Mouse (Mus musculus) embryo, embryonic 11 days (tissue): ENCODE measurements at regions not wholly inside any gene's neighbourhood (a gene's known extent, or its start where the extent isn't known, plus 50 kb on each side); places are given as distances from the start of the nearest gene placed in this dataset.
A peak's percentile ranks its signal among the peaks of the same experiment; 100 is the strongest.
"Not testable (repeated sequence)": the region's sequence is repeated elsewhere in the genome, so short reads cannot be mapped to it uniquely, and the experiment has no call there.

Experiments
- DNase-seq: peaks from one replicate; pipeline ENCODE4 v3.0.0-alpha.2; 2015

DNA sequence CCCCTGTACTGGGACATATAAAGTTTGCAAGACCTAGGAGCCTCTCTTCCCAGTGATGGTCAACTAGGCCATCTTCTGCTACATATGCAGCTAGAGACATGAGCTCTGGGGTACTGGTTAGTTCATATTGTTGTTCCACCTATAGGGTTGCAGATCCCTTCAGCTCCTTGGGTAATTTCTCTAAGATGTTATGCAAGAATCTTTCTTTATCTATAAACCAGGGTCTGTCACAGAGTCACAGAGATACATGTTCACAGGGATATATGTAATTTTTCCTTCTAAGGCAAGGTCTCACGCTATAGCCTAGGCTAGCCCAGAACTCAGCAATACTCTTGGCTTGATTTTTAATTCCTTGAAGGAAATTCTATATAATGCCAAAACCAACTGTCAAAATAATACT is 56.9 kb downstream of the Zfp36l1 start:
- DNase-seq, result not testable (repeated sequence)

DNA sequence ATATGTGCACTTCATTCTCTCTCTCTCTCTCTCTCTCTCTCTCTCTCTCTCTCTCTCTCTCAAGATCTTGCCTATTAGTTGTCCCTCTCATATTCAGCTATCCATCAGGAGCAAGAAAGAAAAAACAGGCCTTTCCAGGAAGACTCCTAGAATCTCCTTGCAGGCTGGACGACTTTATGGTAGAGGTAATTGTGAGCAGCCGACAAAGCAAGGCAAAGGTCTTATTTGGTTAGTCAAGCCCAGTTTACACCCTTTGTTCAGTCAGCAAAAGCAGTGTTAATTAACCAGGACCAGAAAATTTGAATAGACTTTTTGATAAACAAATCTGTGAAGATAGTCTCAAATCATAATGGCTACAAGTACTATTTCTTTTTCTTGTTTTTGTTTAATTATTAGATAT is 57.4 kb downstream of the Zfp36l1 start:
- DNase-seq, result no peak

DNA sequence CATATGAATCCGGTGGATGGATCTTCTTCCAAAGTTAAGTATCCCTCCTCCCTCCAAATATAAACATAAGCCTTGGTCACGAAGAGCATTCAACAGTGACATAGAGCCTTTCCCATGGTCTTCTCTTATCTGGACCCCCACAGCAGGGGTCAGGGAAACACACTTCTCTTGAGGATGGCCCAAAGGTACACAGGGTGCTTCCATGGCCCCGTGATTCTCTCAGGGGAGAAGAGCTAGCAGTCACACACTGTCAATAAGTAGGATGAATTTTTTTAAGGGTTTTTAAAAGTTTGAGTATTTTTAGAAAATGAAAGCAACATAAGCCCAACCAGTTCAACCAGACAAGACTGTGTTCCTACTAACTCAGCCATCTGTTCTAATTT is 58.2 kb downstream of the Zfp36l1 start:
- DNase-seq, result no peak

DNA sequence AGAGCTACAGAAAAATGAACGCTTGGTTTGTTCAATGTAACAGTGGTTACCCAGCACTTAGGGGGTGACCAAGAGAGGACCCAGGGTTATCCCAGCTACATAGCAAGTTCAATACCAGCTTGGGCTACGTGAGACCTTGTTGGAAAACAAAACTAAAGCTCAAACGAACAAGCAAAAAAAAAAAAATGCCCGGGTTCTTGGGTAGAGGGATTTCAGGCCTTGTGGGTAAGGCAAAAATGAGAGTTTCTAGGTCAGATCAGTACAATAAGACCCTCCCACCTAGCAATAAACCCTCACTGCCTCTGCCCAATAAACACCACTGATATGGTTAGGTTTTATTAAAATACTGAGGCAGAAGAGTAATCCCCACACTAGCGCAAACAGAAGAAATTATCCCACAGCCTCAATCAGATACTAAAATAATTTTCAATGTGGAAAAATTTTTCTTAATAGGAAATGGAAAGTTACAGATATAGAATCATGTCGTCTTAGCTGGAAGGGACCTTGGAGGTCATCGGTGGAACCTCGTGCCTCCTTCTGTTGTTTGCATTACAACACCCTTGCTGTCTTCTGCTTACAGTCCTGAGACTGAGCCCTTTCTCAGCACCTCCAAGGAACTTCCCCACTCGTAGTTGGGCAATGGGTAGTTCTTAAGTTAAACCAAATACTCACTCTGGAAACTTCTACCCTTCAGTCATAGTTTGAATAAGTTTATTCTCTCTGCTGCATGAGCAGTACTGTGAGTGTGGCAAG is 58.7 kb downstream of the Zfp36l1 start:
- no peak for DNase-seq

DNA sequence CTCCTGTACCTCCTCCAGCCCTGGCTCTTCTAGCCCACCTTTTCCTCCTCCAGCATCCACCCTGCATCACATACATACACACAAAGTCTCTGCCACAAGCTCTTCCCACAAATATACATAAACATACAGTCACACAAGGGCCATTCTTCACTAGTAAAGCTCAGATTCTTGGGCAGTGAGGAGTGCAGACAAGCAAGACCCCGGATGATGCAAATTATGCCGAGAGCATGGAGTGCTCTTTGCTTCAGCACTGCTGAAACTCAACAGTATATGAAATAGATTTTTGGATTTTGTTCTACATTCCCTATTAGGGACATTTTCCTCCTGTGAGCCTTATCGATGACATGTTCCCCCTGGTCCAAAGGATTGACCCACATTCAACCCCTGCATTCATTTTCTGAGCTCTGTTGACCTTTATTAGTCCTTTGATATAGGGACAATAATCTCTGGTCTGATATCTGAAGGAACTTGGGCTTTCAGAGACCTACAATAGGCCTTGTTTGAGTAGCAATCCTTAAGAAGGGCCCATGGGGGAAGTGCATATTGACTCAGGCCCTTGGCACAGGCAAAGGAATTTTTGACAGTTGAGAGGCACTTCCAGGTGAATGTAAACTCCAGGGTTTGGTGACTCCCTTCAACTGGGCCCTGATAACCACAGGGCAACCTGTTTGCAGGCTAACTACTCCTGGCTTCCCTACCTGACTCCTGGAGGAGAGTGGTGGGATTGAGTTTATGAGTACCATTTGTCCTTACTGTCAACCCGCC is 64.4 kb downstream of the Zfp36l1 start:
- DNase-seq, result no peak

DNA sequence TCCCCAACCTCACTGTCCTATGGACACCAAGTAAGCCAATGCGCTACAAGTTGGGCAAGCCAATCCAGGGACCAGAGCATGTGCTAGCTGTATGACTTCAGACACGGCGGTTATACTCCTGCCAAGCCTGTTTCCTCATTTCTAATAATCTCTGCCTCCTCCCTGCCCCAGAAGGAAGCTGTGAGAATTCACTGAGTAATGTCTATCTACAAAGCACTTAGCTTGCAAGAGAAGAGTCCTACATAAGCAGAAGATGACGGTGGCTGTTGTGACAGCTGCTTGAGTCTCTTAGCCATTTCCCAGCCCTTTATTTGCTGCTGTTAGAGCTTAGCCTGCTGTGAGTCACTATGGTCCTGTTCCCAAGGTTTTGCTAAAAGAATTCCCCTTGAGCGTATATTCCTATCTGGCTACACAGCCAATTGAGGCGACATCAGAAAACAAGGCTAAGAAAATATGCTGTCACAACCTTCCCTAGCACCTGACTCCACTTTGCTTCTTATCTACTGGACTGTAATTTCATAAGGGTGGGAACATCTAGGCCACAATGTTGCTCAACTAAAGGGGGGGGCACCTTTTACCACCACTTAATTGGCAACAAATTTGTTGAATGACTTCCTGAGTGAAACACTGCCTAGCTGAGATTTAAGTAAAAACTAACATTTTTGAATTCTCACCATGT is 66.0 kb downstream of the Zfp36l1 start:
- DNase-seq, result no peak

DNA sequence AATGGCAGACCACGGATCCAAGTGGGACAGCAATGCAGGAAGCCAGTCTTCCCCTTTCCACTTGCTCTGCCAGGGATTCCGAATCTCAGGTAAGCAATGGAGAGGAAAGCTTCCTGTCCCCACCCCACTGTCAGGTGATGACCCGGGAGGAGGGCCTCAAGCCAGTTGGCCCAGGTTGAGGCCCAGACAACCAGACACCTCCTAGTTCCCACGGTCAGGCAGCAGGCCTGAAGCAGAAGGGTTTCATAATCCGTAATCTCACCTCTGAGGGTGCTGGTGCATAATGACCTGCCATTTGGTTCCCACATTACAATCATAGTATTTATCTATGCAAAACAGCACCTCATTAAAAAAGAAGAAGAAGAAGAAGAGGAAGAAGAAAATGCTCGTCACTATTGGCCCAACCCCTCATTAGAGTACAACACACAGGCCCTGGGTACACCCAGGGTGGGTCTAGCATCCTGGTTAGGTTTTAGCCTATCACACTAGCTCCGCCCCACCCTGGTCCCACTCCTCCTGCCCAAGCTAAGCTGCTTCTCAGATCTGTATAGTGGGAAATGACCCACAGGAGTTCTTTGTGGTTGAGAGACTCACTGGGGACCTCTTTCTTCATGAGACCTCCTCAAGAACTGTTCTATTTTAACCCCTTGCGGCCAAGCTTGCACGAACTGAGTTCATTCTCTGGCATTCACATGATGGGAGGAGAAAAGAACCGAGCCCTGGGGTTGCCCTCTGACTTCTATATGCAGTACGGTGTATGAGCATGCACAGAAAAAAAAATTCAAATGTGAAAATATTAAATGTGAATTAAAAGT is 71.1 kb downstream of the Zfp36l1 start:
- DNase-seq, result no peak

DNA sequence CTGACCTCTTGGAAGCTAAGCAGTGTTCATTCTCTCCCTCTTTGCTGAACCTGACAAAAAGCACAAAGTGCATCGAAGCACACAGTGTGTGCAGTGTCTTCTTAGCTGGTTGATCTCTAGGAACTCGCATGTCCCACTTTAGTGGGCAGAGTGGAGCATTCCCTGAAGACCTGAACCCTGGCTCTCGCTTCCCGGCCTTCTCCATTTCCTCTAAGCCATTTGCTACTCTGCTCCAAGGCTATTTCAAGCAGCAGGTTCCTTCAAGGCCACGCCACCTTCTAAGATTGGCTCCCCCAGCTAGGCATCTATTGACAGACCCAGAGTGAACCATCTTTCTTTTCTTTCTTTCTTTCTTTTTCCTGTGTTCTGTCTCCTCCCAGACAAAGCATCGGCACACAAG is 71.8 kb downstream of the Zfp36l1 start:
- no peak for DNase-seq

DNA sequence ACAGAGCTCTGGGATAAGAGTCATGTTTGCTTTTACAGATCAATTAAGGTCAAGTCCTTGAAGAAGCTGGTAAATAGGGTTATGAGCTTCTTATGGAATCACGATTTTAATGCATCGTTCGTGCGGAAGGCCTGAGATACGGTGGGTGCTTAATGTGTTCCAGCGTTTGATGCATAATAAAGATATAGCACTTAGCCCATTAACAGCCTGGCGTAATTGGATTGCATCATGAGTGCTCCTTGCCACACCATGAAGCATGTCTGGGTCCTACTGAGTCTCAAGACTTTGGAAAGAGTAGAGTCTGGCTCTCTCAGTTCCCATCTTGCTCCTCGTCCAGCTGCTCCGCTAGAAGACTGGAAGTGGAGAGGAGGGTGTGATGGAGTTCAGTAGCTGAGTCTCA is 72.6 kb downstream of the Zfp36l1 start:
- no peak for DNase-seq

DNA sequence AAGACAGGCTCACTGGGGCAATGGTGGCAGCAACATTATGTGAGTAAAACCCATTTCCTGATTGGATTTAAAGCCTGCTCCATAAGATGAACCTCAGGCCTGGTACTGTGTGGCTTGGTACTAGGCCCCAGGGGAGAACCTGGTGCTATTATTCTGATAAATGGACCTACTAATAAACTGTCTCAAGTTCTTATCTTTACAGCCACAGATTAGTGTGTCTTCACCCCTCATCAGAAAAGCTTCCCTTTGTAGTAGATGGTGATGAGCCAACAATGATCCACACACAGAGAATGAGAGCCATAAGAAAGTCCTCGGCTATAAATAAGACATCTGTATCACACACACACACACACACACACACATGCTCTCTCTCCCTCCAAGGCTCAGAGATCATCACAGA is 73.7 kb downstream of the Zfp36l1 start:
- DNase-seq, result no peak

DNA sequence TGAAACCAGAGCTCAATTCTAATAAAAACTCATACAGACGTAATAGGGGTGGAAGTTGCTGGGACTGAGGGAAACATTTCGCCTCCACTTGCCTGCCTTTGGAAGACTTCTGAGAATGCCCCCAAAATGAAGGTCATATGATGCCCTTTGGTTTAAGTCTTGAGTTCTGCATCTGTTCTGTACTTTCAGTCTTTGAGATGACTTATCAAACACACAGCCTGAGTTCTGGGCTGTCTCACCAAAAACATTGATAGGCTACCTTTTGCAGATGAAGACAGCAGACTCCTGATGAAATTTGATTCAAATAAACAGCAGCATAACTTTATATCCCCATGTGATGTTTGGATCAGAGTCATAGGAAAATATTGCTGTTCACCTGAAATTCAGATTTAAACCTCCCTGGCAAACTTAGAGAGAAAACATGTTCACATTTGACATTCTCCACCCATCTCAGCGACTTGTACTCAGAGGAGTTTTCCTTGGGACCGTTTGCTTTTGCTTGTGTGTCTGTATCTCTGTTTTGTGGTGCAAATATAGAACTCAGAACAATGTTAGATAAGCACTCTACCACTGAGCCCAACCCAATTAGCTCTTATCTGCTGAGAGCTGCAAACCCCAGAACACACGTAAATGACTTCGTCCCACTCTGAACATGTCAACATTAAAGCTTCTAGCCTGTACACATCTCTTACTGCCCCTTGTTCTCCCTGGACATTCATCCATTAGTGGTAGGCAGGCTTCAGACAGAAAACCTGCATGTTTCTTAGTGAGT is 77.1 kb downstream of the Zfp36l1 start:
- DNase-seq, result no peak

DNA sequence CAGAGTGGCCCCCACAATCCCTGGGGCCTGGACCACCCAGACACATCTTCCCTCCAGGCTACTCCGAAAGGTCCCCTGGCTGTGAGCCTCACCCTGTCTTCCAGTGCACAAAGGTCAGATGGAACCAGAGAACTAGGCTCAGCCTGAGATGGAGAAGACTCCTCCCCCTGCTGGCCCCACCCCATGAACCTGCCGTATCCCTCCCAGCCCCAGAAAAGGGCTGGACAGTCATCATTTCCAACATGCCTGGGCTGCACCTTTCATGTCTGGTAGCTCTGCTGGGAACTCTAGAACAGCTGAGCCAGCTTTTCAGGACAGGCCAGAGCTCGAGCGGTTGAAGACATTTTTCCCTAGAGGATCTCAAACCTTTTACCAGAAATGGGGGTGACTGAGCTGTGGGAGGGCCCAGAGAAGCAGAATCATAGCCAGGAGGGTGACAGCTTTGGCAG is 77.8 kb downstream of the Zfp36l1 start:
- no peak for DNase-seq

DNA sequence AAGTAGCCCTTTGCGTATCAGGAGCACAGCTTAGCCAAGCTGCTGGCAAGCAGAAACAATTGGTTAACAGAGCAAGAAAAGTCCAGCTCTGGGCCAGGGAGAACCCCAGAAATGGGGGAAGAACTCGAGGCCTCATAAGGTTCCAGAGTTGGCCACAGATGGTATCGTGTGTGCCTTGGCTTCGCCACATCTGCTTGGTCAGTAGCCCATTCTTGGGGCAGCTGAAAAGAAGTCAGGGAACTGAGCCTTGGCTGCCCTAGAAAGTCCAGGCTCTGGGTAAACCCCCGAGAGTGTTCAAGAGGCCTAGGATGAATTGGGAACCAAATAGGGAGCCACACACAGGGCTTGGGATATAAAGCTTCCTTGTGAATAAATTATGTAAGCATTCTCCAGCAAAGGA is 78.7 kb downstream of the Zfp36l1 start:
- DNase-seq, result no peak

DNA sequence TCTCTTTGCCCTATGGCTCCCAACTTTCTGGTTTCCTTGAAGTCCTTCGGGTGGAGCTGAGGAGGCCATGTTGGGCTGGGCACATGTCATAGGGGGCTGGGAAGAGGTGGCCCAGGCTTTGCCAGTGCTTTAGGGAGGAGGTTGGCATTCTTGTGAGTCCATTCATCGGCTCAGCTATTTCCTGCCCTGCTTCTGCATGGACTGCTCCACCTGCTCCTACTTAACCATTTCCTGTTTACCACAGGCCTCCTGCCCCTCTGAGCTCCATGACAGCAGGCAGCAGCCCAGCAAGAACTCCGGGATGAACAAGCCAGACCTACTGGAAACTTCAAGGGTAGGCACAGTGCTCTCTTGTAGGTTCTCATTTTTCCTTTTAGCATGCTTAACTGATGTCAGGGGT is 80.3 kb downstream of the Zfp36l1 start:
- no peak for DNase-seq

DNA sequence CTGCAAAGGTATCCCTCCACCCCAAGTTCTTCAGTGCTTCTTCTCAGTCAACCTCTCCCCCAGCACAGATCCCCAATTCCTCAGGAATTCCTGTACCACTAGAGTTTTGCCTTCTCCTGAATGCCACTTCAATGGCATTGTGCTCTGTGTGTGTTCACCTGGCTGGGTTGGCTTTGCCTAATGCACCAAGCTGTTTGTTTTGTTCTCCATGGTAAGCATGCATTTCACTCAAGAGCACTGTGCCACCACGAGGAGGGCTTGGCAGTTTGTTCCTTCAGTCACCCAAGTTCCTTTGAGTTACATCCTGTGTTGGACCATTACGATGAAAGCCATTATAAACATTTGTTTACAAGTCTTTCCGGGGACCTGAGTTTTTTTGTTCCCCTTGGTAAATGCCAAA is 84.5 kb downstream of the Zfp36l1 start:
- no peak for DNase-seq

DNA sequence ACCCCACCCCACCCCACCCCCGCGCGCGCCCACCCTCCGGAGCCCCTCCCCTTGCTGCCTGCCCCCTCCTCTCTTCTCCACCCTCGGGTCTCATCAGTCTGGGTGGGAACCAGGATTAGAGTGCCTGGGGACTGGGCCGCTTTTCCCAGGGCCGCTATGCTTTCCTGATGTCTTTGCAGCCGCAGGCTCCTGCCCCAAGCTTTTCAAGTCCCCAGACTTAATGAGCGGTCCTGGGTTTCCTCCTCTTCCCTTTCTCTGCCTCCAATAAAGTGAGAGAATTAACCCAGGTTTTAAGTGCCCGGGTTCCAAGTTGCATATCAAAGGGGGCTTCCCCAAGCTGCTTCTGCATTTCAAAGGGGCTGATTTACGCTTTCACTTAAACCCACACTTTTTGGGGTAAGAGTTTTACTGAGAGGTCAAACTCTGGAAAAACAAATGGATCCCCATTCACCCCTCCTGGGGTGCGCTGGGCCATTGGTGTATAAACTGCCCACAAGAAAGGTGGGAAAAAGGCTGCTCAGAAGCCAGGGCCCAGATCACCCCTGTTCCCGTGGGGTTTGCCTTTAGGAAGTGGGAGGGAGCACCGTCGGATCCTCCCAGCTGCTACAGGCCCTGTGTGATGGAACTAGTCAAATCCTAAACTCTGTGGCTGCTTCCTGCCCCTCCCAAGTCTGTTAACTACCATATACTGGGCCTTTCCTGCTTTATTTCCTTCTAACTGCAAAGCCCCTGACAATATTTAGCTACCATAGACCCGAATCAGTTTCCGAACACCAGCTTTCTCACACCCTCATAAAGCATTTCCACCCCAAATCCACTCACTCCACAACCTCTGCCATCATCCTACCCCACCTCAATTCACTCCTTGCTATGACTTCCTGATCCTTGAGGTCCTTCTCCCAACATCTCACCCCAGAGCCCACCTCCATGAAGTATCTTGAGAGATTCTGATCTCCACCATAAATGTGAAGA is 89.4 kb downstream of the Zfp36l1 start:
- DNase-seq, result peak; percentile 66

DNA sequence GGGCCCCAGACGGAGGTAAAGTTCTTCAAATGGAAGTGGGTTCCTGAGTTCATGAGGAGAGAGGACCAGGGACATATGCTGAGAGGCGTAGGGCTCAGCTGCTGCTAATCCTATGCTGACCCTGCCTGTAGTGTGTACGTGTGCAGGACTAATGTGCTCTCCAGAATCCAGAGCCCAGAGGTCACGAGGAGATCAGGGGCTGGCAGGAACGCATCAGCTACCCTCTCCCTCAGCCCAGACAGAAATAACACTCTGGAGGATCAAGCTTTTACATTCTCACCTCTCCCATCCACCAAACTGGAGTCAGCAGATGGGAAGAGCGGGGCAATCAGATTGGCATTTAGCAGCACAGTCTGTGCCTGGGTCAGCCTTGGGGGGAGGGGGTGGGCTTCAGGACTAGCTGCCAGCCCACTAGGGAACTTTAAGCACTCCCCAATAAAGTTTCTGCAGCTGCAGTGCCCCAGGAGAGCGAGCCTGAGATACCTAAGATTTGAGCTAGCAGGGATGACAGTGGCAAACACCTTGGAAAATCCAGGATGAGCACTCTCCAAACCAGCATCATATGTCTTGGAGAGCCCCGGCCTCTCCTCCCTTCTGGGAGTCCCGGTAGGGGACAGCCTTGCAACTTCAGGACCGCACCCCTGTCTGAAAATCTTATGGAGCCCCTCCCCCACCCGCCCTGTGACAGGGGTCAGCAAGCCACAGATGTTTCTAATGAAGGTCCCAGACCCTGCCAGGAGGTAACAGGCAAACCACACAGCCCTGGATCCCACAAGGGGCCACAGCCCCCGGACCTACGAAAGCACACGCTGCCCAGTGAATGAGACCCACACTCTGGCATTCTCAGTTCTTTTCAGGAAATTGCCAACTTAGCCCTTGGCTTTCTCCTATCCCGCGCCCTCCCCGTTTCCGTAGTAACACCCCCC is 90.4 kb downstream of the Zfp36l1 start:
- DNase-seq, result peak; percentile 81

DNA sequence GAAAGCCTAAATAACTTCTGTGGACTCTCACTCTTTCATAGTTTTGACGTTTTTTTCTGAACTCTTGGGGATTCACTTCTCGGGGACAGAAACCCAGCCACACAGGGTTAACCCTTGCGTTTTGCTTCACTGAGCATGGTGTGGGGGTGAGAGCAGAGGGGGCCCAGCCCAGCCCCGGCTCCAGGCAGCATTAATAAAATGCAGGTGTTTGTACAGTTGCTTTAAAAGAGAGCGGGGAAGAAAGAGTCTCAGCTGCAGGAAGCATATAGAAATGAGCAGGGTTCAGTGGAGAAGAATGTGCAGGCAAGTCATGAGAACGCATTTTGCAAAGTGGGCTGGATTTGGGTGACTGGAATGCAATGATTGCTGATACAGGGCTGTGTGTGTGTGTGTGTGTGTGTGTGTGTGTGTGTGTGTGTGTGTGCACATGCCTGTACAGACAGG is 91.8 kb downstream of the Zfp36l1 start:
- peak; percentile 78 for DNase-seq

DNA sequence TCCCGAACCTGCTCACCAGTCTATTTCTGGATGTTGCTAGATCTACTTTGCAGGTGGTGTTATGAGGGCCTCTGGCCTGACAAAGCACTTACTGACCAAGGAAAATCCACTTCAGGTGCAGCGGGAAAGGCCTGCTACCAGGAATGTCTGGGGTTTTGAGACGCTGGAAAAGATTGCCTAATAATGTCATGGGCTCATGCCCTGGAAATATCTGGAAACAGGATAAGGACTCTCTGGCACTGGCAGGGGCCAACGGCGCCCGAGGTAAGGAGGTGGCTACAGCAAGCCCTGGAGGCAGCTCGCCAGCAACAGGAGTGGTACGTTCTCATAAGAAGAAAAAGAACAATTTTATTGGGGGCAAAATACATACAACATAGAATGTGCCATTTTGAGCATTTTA is 94.7 kb downstream of the Zfp36l1 start:
- no peak for DNase-seq
